Mouse (Mus musculus) intestine, embryonic 14.5 days (tissue): ENCODE data around the gene Irak3. TPM values are rescaled to one million over a fixed set of nuclear protein-coding genes. Genes with fewer than 3 reads are reported as not detected.

Source experiments
- ATAC-seq: fragments of 200-750 bp; cut with Nextera tagmentation; replicated peaks from 2 replicates; pipeline ENCODE4 v1.8.0; 2017; ENCODE audit warnings: low read depth, moderate number of reproducible peaks, moderate TSS enrichment, moderate library complexity; ENCODE audit not compliant: low FRiP score, low TSS enrichment
- DNase-seq: peaks from one replicate; pipeline ENCODE4 v3.0.0-alpha.2; 2018; ENCODE audit warnings: low spot score
- H3K27ac ChIP-seq: fragments of 300-500 bp; sonication (generic); 2 replicates; pipeline ENCODE4 v1.5.1; 2014; ENCODE audit warnings: low read depth, mild to moderate bottlenecking, control low read depth
- H3K27me3 ChIP-seq: fragments of 300-500 bp; sonication (generic); replicated peaks from 2 replicates; pipeline ENCODE4 v1.6.1; 2014; ENCODE audit warnings: low read length, control low read depth; ENCODE audit not compliant: control insufficient read depth, insufficient read depth
- H3K36me3 ChIP-seq: fragments of 300-500 bp; sonication (generic); 2 replicates; pipeline ENCODE4 v1.6.1; 2014; ENCODE audit warnings: low read length, control low read depth; ENCODE audit not compliant: control insufficient read depth, insufficient read depth
- H3K4me1 ChIP-seq: fragments of 300-500 bp; sonication (generic); replicated peaks from 2 replicates; pipeline ENCODE4 v1.6.1; 2014; ENCODE audit warnings: low read length, control low read depth, mixed read lengths; ENCODE audit not compliant: control insufficient read depth, insufficient read depth
- H3K4me2 ChIP-seq: fragments of 300-500 bp; sonication (generic); 2 replicates; pipeline ENCODE4 v1.6.1; 2014; ENCODE audit warnings: low read length
- H3K4me3 ChIP-seq: fragments of 300-500 bp; sonication (generic); 2 replicates; pipeline ENCODE4 v1.5.1; 2014; ENCODE audit warnings: low read depth, low read length, control low read depth, mixed read lengths
- H3K9ac ChIP-seq: fragments of 300-500 bp; sonication (generic); 2 replicates; pipeline ENCODE4 v1.6.1; 2014; ENCODE audit warnings: mild to moderate bottlenecking, low read length
- H3K9me3 ChIP-seq: fragments of 300-500 bp; sonication (generic); 2 replicates; pipeline ENCODE4 v1.6.1; 2016; ENCODE audit warnings: low read length, control low read depth; ENCODE audit not compliant: control insufficient read depth
- WGBS: fragments of 180-500 bp; shearing (Covaris S2); extraction: QIAGEN DNeasy Blood & Tissue Kit; methylation state at CpG from one replicate; pipeline ENCODE4 v1.1.7; 2014; 5-methylcytosine and 5-hydroxymethylcytosine counted together
- polyA plus RNA-seq: library from polyadenylated mRNA; unstranded; fragments of >200 nt; fragmentation: Nextera tagmentation; extraction: Ambion mirVana; gene quantifications from 2 replicates; pipeline ENCODE4 v1.2.1, GENCODE M21; 2014

Irak3 gene
- polyA plus RNA-seq, 1 experiment from 2014 or later, result 1.3 TPM

GRCm38 (mm10) chr10:120209539-120209925, 7.6 kb upstream of the Irak3 start:
- H3K9me3 ChIP-seq, result no peaks in the 10 kb centered on the region
- H3K9ac ChIP-seq, result no peak overlapping the region
- H3K4me2 ChIP-seq, result peak overlapping the region; percentile 57
- no peak for DNase-seq
- no peaks in the 10 kb centered on the region for H3K27me3 ChIP-seq
- WGBS, result 64% methylated on average over 6 of the region's 6 CpGs
- H3K4me3 ChIP-seq, result peak overlapping the region; percentile 87
- no peaks in the 10 kb centered on the region for H3K36me3 ChIP-seq
- H3K27ac ChIP-seq, result no peak overlapping the region
- no peaks in the 10 kb centered on the region for H3K4me1 ChIP-seq
- no peak for ATAC-seq

- Histone ChIP-seq H3K27ac (no peak overlapping the region), H3K4me3 (peak overlapping the region; percentile 87), H3K27me3 (no peaks in the 10 kb centered on the region), H3K9ac (peak overlapping the region; percentile 67), H3K9me3 (no peaks in the 10 kb centered on the region), H3K4me1 (no peaks in the 10 kb centered on the region), H3K4me2 (peak overlapping the region; percentile 57), H3K36me3 (no peaks in the 10 kb centered on the region)
- WGBS, result 3% methylated on average over 53 of the region's 53 CpGs
- ATAC-seq (peak; percentile 89), DNase-seq (peak; percentile 96)
Observed at GRCm38 (mm10) chr10:120208575-120209538, 6.9 kb upstream of the Irak3 start.

GRCm38 (mm10) chr10:120208015-120208414, 6.1 kb upstream of the Irak3 start:
- H3K27me3 ChIP-seq, result no peaks in the 10 kb centered on the region
- no peaks in the 10 kb centered on the region for H3K36me3 ChIP-seq
- H3K9ac ChIP-seq, result no peak overlapping the region
- no peak overlapping the region for H3K4me3 ChIP-seq
- H3K9me3 ChIP-seq, result no peaks in the 10 kb centered on the region
- no peak for DNase-seq
- H3K4me2 ChIP-seq, result no peak overlapping the region
- 87% methylated on average over 8 of the region's 8 CpGs for WGBS
- no peaks in the 10 kb centered on the region for H3K4me1 ChIP-seq
- ATAC-seq, result no peak
- H3K27ac ChIP-seq, result no peak overlapping the region

GRCm38 (mm10) chr10:120204591-120205210, 2.8 kb upstream of the Irak3 start:
- no peak overlapping the region for H3K4me3 ChIP-seq
- DNase-seq, result no peak
- 84% methylated on average over 13 of the region's 13 CpGs for WGBS
- no peak overlapping the region for H3K4me2 ChIP-seq
- H3K27ac ChIP-seq, result no peak overlapping the region
- H3K36me3 ChIP-seq, result no peaks in the 10 kb centered on the region
- no peak overlapping the region for H3K9ac ChIP-seq
- H3K9me3 ChIP-seq, result no peaks in the 10 kb centered on the region
- no peaks in the 10 kb centered on the region for H3K4me1 ChIP-seq
- no peak for ATAC-seq
- peaks cover 10% of the 10 kb centered on the region for H3K27me3 ChIP-seq

- Histone ChIP-seq H3K27me3 (peaks cover 10% of the 10 kb centered on the region), H3K9me3 (no peaks in the 10 kb centered on the region), H3K4me2 (no peak overlapping the region), H3K27ac (no peak overlapping the region), H3K9ac (no peak overlapping the region), H3K36me3 (no peaks in the 10 kb centered on the region), H3K4me1 (no peaks in the 10 kb centered on the region), H3K4me3 (no peak overlapping the region)
- DNase-seq (no peak), ATAC-seq (no peak)
- WGBS, result 70% methylated on average over 16 of the region's 16 CpGs
Observed at GRCm38 (mm10) chr10:120202467-120203250, 729 bp upstream of the Irak3 start.

GRCm38 (mm10) chr10:120201131-120201921, 604 bp downstream of the Irak3 start, which contains the start of gene Tmbim4:
TSS of gene Tmbim4 (plus strand) at chr10:120201590.
- ATAC-seq (peak; percentile 65), DNase-seq (peak; percentile 81)
- Histone ChIP-seq H3K4me3 (peak within 1 kb of the TSS; percentile 61), H3K27ac (no peak within 1 kb of the TSS), H3K36me3 (no peaks in the 10 kb centered on the region), H3K9ac (peak within 1 kb of the TSS; percentile 37), H3K4me1 (no peaks in the 10 kb centered on the region), H3K9me3 (no peaks in the 10 kb centered on the region), H3K27me3 (peaks cover 10% of the 10 kb centered on the region), H3K4me2 (peak within 1 kb of the TSS; percentile 94)
- 2% methylated on average over 65 of the region's 65 CpGs for WGBS

- no peak for ATAC-seq
- peaks cover 10% of the 10 kb centered on the region for H3K27me3 ChIP-seq
- H3K4me3 ChIP-seq, result no peak overlapping the region
- DNase-seq, result no peak
- no peak overlapping the region for H3K4me2 ChIP-seq
- H3K4me1 ChIP-seq, result no peaks in the 10 kb centered on the region
- no peak overlapping the region for H3K27ac ChIP-seq
- H3K36me3 ChIP-seq, result no peaks in the 10 kb centered on the region
- 78% methylated on average over 14 of the region's 14 CpGs for WGBS
- no peaks in the 10 kb centered on the region for H3K9me3 ChIP-seq
- H3K9ac ChIP-seq, result no peak overlapping the region
Observed at GRCm38 (mm10) chr10:120197061-120197835, 4.7 kb downstream of the Irak3 start.
